Mouse (Mus musculus): ENCODE results near the gene Tet3.

GRCm38 (mm10) chr6:83342957-83343356 is 115.9 kb downstream of the Tet3 start:
- no peak for TF ChIP-seq CTCF (IDR thresholded peaks at IDR 0.05; ENCODE audit: insufficient read depth, low read depth, low read length)
- TF ChIP-seq POLR2A (IDR thresholded peaks at IDR 0.05; ENCODE audit: insufficient read depth, low read depth, low read length), result no peak
